Mouse (Mus musculus) gonadal fat pad, adult 2 months (tissue): ENCODE measurements around the gene Abcc3. TPM values are rescaled to one million over a fixed set of nuclear protein-coding genes. Genes with fewer than 3 reads are reported as not detected.

ENCODE experiments used
- DNase-seq: peaks from one replicate; pipeline ENCODE4 v3.0.0-alpha.2; 2012; ENCODE audit warnings: low read depth
- polyA plus RNA-seq: library from polyadenylated mRNA; depleted of rRNA; stranded (reverse); fragments of >200 nt; gene quantifications from 2 replicates; pipeline ENCODE4 v1.2.3, GENCODE M21; 2012; rRNA removed

Abcc3 gene
- polyA plus RNA-seq: 48.4 and 72.9 TPM in 2 replicates

- DNase-seq: no peak
Observed at GRCm38 (mm10) chr11:94392672-94393109, at the start of gene Abcc3. Gene Abcc3 (minus strand): TSS chr11:94392997.

GRCm38 (mm10) chr11:94441752-94442151, 49.0 kb upstream of the Abcc3 start:
- DNase-seq: no peak

- no peak for DNase-seq
Observed at GRCm38 (mm10) chr11:94441122-94441521, 48.3 kb upstream of the Abcc3 start.

- no peak for DNase-seq
Observed at GRCm38 (mm10) chr11:94440421-94440820, 47.6 kb upstream of the Abcc3 start.

- DNase-seq: no peak
Observed at GRCm38 (mm10) chr11:94429011-94429651, 36.3 kb upstream of the Abcc3 start.

- DNase-seq: no peak
Observed at GRCm38 (mm10) chr11:94428091-94428835, 35.5 kb upstream of the Abcc3 start.

GRCm38 (mm10) chr11:94425656-94426055, 32.9 kb upstream of the Abcc3 start:
- no peak for DNase-seq

- DNase-seq: no peak
Observed at GRCm38 (mm10) chr11:94425215-94425614, 32.4 kb upstream of the Abcc3 start.

- no peak for DNase-seq
Observed at GRCm38 (mm10) chr11:94424380-94424779, 31.6 kb upstream of the Abcc3 start.

GRCm38 (mm10) chr11:94423855-94424254, 31.1 kb upstream of the Abcc3 start:
- no peak for DNase-seq

- no peak for DNase-seq
Observed at GRCm38 (mm10) chr11:94420991-94421390, 28.2 kb upstream of the Abcc3 start.

GRCm38 (mm10) chr11:94420325-94420724, 27.5 kb upstream of the Abcc3 start:
- no peak for DNase-seq

GRCm38 (mm10) chr11:94419004-94419727, 26.4 kb upstream of the Abcc3 start:
- no peak for DNase-seq

- DNase-seq: no peak
Observed at GRCm38 (mm10) chr11:94414042-94414441, 21.2 kb upstream of the Abcc3 start.

GRCm38 (mm10) chr11:94413516-94413915, 20.7 kb upstream of the Abcc3 start:
- no peak for DNase-seq

GRCm38 (mm10) chr11:94412998-94413469, 20.2 kb upstream of the Abcc3 start:
- DNase-seq: no peak

GRCm38 (mm10) chr11:94412562-94412961, 19.8 kb upstream of the Abcc3 start:
- no peak for DNase-seq

- no peak for DNase-seq
Observed at GRCm38 (mm10) chr11:94407803-94408321, 15.1 kb upstream of the Abcc3 start.

- DNase-seq: no peak
Observed at GRCm38 (mm10) chr11:94405348-94405747, 12.6 kb upstream of the Abcc3 start.

GRCm38 (mm10) chr11:94404641-94405260, 12.0 kb upstream of the Abcc3 start:
- no peak for DNase-seq

- DNase-seq: no peak
Observed at GRCm38 (mm10) chr11:94404178-94404577, 11.4 kb upstream of the Abcc3 start.

GRCm38 (mm10) chr11:94403757-94404156, 11.0 kb upstream of the Abcc3 start:
- DNase-seq: no peak
